Mouse (Mus musculus) right cerebral cortex, postnatal 4 days (tissue): ENCODE measurements around the gene Rnaset2b.
"Not testable (repeated sequence)": the region's sequence is repeated elsewhere in the genome, so short reads cannot be mapped to it uniquely, and the experiment has no call there.

Experiments
- DNase-seq: peaks from one replicate; pipeline ENCODE4 v3.0.0-alpha.2; 2022

The Rnaset2b gene

DNA sequence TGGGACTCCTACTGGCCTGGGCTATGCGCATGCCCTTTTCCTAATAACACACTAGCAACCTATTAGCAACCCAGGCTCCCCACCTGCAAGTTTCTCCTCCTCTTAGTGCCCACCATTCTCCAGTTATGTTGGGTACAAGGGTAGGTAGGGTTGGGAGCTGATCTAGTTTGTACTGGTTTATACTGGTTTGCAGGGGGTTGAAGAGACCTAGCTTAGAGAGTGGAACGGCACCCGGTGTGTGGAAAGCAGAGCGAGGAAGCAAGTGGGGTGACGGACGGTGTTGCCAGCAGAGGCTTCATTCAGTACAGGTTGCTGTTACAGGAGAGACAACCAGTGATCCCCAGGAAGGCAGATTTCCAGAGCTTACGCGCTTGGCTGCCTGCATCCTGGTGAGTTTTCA is at the start of gene Rnaset2b:
Gene Rnaset2b (plus strand): TSS at position 301 of the 400 bp plus-strand sequence.
- DNase-seq, result not testable (repeated sequence)

- DNase-seq, result not testable (repeated sequence)
Measured at GRCm38 (mm10) chr17:6931625-6932024, 38.8 kb upstream of the Rnaset2b start.

GRCm38 (mm10) chr17:6942560-6942959 is 27.9 kb upstream of the Rnaset2b start:
- not testable (repeated sequence) for DNase-seq

GRCm38 (mm10) chr17:6947637-6947983 is 22.8 kb upstream of the Rnaset2b start:
- not testable (repeated sequence) for DNase-seq

- peak; percentile 78 for DNase-seq
Measured at GRCm38 (mm10) chr17:6947984-6948768, 22.3 kb upstream of the Rnaset2b start, which contains the start of gene Rsph3b. Gene Rsph3b (minus strand): TSS chr17:6948682.

DNA sequence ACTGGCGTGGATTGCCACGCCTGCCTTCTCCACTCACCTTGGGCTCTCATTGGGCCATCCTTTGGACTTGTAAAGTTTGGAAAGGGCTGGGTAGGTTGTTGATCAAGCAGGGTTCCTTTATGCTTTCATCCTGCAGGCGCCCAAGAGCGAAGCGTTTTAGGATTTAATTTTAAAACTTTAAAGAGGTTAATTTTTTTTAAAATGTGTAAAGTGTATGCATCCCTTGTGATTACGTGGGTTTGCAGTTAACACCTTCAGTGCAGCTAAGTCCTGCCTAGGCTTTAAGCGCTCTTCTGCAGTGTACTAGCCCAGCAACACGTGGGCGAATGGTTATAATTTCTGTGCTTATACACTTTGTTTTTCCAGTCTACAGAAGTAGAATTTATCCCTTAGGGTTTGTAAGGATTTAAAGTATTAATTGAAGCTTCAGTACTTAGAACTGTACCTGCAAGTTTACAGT is 21.6 kb upstream of the Rnaset2b start:
- not testable (repeated sequence) for DNase-seq

DNA sequence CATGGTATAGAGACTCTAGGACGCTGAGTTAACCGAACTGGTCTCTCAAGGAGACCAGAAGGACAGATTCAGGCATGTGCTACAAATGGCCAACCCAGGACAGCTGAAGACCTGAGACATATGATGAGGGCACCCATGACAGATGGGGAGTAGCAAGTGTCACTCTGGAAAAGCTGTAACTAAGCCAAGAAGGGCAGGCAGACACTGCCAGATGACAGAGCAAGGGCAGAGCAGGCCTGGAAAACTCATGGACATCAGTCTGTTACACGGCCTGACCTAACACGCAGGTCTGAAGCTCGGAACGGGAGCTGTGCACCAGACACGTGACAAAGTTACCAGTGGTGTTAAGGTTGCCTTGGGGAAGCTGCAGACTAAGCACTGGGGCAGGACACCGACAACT is 11.6 kb upstream of the Rnaset2b start:
- DNase-seq, result not testable (repeated sequence)

GRCm38 (mm10) chr17:6959543-6960259 is 10.7 kb upstream of the Rnaset2b start:
- not testable (repeated sequence) for DNase-seq

DNA sequence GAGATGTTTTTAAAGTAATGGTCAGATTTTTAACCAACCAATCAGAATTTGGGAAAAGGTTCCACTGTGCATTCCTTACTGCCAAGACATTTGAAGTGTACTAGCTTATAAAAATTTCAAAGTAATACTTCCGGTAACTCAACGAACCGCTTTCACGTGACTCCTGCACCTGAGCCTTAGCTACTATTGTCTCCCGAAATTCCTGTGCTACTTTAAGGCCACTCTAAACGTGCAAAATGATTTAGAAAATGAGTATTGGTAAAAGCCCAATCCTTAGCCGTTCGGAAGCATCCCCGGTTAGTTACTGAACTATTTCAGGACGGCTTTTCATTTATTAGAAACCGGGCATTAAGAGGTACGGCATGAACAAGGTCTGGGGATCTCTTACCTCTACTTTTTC is 10.1 kb upstream of the Rnaset2b start:
- not testable (repeated sequence) for DNase-seq

GRCm38 (mm10) chr17:6960776-6961175 is 9.7 kb upstream of the Rnaset2b start, which contains the start of gene Tagap1:
Gene Tagap1 (minus strand): TSS chr17:6961156.
- peak; percentile 16 for DNase-seq

DNA sequence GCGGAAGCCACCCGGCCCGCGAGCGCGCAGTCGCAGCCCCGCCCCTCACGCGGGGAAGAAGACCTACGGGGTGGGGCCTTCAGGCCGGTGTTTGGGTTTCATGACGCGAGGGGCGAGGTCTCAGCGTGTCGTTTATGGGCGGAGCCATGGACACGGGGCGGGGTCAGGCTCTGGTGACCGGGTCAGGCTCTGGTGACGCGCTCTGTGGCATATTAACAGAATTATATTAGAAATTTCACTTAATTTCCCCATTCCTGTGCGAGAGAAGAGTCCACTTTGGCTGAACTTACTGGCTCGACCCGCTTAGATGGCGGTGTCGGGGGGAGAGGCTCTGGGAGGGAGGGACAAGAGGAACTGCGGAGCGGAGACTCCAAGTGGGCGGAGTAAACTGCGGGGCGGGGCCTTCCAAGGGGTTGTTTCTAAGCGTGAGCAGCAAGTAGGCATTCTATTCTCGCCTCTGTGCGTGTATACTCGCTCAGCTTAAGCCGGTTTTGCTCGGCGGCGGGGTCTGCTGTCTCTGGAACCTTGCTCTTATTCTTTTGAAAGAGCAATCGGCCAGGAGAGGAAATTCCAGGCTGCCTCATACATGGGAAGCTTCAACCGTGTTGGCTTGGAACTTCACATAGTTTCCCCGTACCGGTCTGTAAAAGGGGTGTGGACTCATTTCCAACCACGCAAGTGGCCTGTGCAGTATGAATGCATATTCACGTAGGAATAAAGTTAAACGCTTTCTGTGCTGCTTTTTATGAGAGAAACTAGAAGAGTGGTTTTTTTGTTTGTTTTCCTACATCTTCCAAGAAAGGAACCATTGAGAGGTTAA is 9.0 kb upstream of the Rnaset2b start:
- not testable (repeated sequence) for DNase-seq

DNA sequence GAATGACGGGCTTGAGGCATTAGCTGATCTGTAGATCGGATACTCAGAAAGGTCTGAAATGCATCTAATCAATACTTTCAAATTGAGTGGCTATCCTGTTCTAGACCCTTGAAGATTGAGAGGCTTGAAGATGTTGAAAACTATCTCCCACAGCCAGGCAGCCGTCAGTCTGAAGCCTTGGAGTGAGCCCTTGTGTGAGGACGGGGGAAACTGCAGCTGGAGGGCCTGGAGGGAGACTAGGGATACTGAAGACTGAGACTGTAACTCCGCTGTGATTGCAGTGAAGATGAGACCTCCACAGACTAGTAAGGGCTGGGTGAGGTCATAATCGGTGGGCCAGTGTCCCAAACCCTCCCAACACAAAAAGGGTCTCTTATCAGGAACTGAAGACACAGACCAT is 8.1 kb upstream of the Rnaset2b start:
- not testable (repeated sequence) for DNase-seq

DNA sequence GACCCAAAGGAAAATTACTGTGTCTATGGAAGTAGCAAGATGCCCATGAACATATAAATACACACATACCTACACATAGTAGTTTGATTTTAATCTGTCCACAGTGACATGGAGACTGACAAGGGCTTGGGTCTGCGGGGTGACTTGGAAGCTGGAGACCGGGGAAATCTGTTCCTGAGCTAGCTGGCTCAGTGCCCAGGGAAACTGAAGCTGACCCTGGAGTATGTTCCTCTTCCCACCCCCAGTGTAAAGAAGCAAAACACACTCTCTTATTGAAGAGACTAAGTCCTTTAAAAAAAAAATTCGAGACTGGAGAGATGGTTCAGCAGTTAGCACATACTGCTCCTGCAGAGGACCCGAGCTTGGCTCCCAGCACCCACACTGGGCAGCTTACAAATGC is 7.5 kb upstream of the Rnaset2b start:
- DNase-seq, result not testable (repeated sequence)

DNA sequence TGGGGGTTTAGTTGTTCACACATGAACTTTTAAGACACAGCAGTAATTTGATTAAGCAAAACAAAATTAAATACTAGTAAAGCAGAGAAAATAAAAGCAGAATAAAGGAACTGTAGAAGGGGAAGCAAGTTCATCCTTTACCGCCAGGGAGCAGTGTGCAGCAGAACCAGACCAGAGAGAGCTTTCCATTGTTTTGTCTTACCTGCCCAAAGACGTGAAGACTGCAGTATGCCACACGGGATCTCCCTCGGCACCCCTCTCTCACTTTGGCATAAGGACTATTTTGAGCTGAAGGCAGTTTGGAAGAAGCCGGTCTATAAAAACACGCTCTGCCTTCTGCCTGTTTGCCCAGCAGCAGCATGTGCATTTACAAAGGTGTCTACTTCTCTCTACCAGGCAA is 5.1 kb upstream of the Rnaset2b start:
- DNase-seq, result peak; percentile 23

DNA sequence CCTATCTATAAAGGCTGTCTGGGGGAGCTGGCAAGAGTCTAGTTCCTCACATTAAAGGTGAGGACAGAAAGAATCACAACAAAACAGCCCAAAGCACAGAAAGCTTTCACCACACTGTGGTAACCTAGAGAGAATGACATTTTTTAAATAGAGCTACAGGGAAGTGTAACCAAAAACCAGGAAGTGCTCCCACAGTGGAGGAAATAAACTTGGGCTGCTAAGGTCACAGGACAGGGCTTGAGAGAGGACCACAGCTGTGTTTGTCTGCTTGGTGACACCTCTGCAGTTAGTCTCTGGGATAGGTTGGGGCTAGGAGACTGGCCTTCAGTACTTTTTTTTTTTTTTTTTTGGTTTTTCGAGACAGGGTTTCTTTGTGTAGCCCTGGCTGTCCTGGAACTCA is 2.8 kb upstream of the Rnaset2b start:
- DNase-seq, result not testable (repeated sequence)

- not testable (repeated sequence) for DNase-seq
Measured at GRCm38 (mm10) chr17:6971238-6971637, 804 bp downstream of the Rnaset2b start.

- DNase-seq, result not testable (repeated sequence)
Measured at GRCm38 (mm10) chr17:6972836-6973396, 2.5 kb downstream of the Rnaset2b start.

DNA sequence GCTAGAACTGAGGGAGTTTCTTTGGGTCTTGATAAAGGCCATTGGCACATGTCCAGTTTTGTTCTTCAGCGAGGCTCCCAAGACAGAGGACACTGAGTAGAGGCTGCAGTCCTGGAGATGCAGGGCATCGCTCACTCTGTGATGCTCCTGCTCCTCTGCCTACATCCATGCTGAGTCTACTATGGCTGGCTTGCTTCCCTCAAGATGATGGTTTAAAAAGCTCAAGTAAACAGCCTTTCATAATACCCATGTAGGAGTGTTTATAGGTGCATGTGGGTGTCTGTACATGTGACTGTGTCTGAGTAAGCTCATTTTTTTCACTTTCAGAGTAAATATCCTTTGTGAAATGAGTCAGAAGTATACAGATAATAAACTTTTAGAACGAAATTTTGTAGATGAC is 4.6 kb downstream of the Rnaset2b start:
- not testable (repeated sequence) for DNase-seq

GRCm38 (mm10) chr17:6978287-6979248 is 8.1 kb downstream of the Rnaset2b start, which contains the start of gene Gm49721:
Gene Gm49721 (plus strand): TSS chr17:6978904.
- DNase-seq, result peak; percentile 34

- not testable (repeated sequence) for DNase-seq
Measured at GRCm38 (mm10) chr17:6979380-6979779, 8.9 kb downstream of the Rnaset2b start.

- DNase-seq, result not testable (repeated sequence)
Measured at GRCm38 (mm10) chr17:6980144-6980543, 9.7 kb downstream of the Rnaset2b start.
